Mouse (Mus musculus) E14TG2a.4 (cell line): ENCODE data around the gene Ctnna3.

ENCODE experiments used
- CTCF ChIP-seq: conservative IDR thresholded peaks from 2 replicates; pipeline ENCODE4 v1.5.1; 2014; ENCODE audit warnings: low read length
- NANOG ChIP-seq: IDR thresholded peaks from 2 replicates; pipeline ENCODE4 v1.6.1; 2014; ENCODE audit warnings: borderline replicate concordance, low read length, mixed read lengths

DNA sequence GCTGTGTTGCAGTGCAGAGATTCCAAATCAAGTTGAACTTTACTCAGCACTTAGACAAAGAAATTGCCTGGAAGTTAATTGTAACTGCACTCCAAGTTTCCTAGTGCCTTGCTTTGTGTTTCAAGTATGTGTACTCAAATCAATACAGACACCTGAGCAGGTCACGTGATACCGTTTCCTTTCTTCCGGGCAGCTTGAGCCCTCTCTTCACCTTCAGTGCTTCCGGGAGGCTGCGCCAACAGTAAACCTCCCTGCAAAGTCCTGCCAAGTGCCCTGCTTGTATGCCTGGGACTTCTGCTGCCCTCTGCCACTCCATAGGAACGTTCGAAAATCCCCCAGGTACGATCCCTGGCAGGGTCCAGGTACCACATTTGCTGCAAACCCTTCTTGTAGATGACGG is 223.0 kb downstream of the Ctnna3 start:
- no peak for TF ChIP-seq CTCF
- no peak for TF ChIP-seq NANOG
